Mouse (Mus musculus): ENCODE results near the gene S100a5. TPM values are rescaled to one million over a fixed set of nuclear protein-coding genes. Genes with fewer than 3 reads are reported as not detected.

S100a5 gene
- polyA plus RNA-seq, 1 experiment, result not detected

DNA sequence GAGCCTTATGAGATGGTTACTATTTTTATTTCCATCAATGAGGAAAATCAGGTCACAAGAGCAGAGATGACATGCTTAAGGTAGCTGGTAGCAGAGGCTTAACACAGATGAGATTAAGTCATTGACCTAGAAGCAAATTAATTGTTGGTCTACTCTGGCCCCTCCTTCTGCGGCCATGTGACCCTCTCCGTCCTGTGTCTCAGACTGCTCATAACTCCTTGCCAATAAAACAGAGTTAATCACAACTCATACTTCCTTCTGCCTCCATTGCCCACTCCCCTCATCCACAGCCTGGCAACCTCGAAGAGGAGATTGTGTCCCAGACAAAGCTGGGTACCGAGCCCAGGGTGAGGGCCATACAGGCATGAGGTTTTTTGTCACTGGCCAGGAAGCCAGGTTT, 10.1 kb upstream of the S100a5 start:
- DNase-seq (ENCODE audit: low read depth in 1 of 2, low spot score in 2 of 2), result no peak
- Histone ChIP-seq H3K27ac (ENCODE audit: insufficient read depth, low read length) (no peak overlapping the region), H3K4me1 (ENCODE audit: control insufficient read depth, insufficient read depth, insufficient read length) (peaks cover 1% of the 10 kb centered on the region; the same call in 1 of the 2 replicates), H3K4me3 (ENCODE audit: extremely low read depth, insufficient read depth, insufficient read length) (no peak overlapping the region), H3K36me3 (ENCODE audit: control insufficient read depth, insufficient read depth, low read length) (no peaks in the 10 kb centered on the region), H3K27me3 (ENCODE audit: control insufficient read depth, insufficient read depth, low read length) (no peaks in the 10 kb centered on the region)
- 57% methylated on average over 4 of the region's 4 CpGs for WGBS
- TF ChIP-seq POLR2A (IDR thresholded peaks at IDR 0.05; ENCODE audit: low read depth, low read length) (no peak), CTCF (IDR thresholded peaks at IDR 0.05; ENCODE audit: extremely low read depth, insufficient read depth, insufficient read length, insufficient replicate concordance) (no peak)

DNA sequence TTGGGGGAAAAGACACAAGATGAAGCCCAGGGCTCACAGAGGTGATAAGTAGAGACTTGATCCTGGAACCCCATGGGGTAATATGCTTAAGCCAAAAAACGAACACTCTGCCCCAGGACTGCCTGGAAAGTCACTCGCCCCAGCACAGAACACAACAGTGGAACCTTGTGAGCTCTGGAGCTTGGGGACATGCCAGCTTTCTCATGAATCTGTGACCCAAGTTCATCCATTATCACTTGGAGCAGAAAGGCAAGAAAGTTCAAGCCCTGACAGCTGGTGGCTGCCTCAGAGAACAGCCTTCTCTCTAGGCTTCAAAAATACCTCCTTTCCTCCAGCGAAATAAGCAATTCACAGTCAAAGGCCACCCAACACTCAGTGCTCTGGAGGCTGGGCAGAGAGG, 8.9 kb upstream of the S100a5 start:
- H3K4me3 ChIP-seq (ENCODE audit: extremely low read depth, insufficient read depth, insufficient read length), result no peak overlapping the region
- DNase-seq (ENCODE audit: low read depth in 1 of 2, low spot score in 2 of 2), result no peak
- no peak for TF ChIP-seq POLR2A (IDR thresholded peaks at IDR 0.05; ENCODE audit: low read depth, low read length)
- TF ChIP-seq CTCF (IDR thresholded peaks at IDR 0.05; ENCODE audit: extremely low read depth, insufficient read depth, insufficient read length, insufficient replicate concordance), result no peak
- no peaks in the 10 kb centered on the region for H3K27me3 ChIP-seq (ENCODE audit: control insufficient read depth, insufficient read depth, low read length)
- H3K4me1 ChIP-seq (ENCODE audit: control insufficient read depth, insufficient read depth, insufficient read length), result peaks cover 5% of the 10 kb centered on the region; the same call in 1 of the 2 replicates
- H3K27ac ChIP-seq (ENCODE audit: insufficient read depth, low read length), result no peak overlapping the region
- no peaks in the 10 kb centered on the region for H3K36me3 ChIP-seq (ENCODE audit: control insufficient read depth, insufficient read depth, low read length)
- 84% methylated on average over 3 of the region's 3 CpGs for WGBS

DNA sequence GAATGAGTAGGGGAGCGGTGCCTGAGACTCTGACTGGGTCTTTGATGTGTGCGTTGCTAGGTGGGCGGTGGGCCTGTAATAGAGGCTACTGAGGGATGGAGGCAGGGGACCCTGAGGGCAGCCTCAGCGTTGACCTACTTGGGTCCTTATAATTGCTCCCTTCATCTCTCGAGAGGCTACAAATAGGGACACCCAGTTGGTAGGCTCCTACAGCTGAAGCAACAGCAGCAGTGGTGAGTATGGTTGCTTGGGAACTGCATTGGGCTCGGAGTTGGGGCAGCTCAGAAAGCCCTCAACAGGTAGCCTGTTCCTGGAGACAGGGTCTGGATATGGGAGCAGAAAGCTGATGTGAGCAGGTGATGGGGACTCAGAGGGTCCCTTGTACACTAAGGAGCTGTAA, 8.3 kb upstream of the S100a5 start:
- Histone ChIP-seq H3K36me3 (ENCODE audit: control insufficient read depth, insufficient read depth, low read length) (no peaks in the 10 kb centered on the region), H3K4me3 (ENCODE audit: extremely low read depth, insufficient read depth, insufficient read length) (no peak overlapping the region), H3K27ac (ENCODE audit: insufficient read depth, low read length) (no peak overlapping the region), H3K27me3 (ENCODE audit: control insufficient read depth, insufficient read depth, low read length) (no peaks in the 10 kb centered on the region), H3K4me1 (ENCODE audit: control insufficient read depth, insufficient read depth, insufficient read length) (peaks cover 5% of the 10 kb centered on the region; the same call in 1 of the 2 replicates)
- no peak for DNase-seq (ENCODE audit: low read depth in 1 of 2, low spot score in 2 of 2)
- WGBS, result 87% methylated on average over 6 of the region's 6 CpGs
- TF ChIP-seq CTCF (IDR thresholded peaks at IDR 0.05; ENCODE audit: extremely low read depth, insufficient read depth, insufficient read length, insufficient replicate concordance), result no peak
- no peak for TF ChIP-seq POLR2A (IDR thresholded peaks at IDR 0.05; ENCODE audit: low read depth, low read length)

DNA sequence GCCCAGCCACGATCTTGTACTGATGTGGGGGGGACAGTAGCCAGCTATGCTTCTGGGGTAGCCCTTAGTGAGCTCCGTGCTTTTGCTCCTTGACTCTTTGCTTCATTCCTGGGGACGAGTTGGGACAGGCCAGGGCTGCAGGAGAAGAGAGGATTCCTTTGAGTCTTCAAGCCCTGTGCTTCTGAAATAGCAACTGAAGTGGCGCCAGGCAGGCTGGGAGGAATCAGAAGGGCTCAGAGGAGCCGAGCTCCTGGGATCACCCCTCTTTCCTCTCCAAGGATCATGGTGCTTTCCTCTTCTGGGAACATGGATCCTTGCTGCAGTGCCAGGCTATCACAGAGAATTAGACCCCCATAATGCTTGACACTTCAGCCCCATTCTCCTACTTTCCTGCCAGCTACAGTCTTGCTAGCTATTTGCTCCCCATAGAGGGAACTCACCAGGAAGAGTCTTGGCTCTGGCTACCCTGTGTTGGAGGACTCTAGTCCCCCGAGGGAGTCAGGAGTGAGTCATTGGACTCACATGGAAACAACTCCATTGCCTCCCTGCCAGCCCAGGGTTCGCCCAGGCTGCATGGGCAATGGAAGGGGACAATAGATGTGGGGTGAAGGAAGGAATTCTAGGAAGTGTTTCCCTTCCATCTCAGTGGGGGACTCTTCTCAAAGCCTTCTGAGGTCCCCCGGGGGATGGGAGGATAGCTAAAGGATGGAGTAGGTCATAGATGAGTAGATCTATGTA, 7.7 kb upstream of the S100a5 start:
- Histone ChIP-seq H3K4me3 (ENCODE audit: extremely low read depth, insufficient read depth, insufficient read length) (no peak overlapping the region), H3K27me3 (ENCODE audit: control insufficient read depth, insufficient read depth, low read length) (no peaks in the 10 kb centered on the region), H3K27ac (ENCODE audit: insufficient read depth, low read length) (no peak overlapping the region), H3K4me1 (ENCODE audit: control insufficient read depth, insufficient read depth, insufficient read length) (peaks cover 5% of the 10 kb centered on the region; the same call in 1 of the 2 replicates), H3K36me3 (ENCODE audit: control insufficient read depth, insufficient read depth, low read length) (no peaks in the 10 kb centered on the region)
- no peak for DNase-seq (ENCODE audit: low read depth in 1 of 2, low spot score in 2 of 2)
- TF ChIP-seq CTCF (IDR thresholded peaks at IDR 0.05; ENCODE audit: extremely low read depth, insufficient read depth, insufficient read length, insufficient replicate concordance) (no peak), POLR2A (IDR thresholded peaks at IDR 0.05; ENCODE audit: low read depth, low read length) (no peak)
- 85% methylated on average over 8 of the region's 8 CpGs for WGBS

- H3K4me1 ChIP-seq (ENCODE audit: control insufficient read depth, insufficient read depth, insufficient read length), result peaks cover 5% of the 10 kb centered on the region; the same call in 1 of the 2 replicates
- WGBS, result 85% methylated on average over 11 of the region's 11 CpGs
- no peak within 1 kb of the TSS for H3K4me3 ChIP-seq (ENCODE audit: extremely low read depth, insufficient read depth, insufficient read length)
- no peak for DNase-seq (ENCODE audit: low read depth in 1 of 2, low spot score in 2 of 2)
- no peak within 1 kb of the TSS for H3K27ac ChIP-seq (ENCODE audit: insufficient read depth, low read length)
- no peaks in the 10 kb centered on the region for H3K27me3 ChIP-seq (ENCODE audit: control insufficient read depth, insufficient read depth, low read length)
- no peaks in the 10 kb centered on the region for H3K36me3 ChIP-seq (ENCODE audit: control insufficient read depth, insufficient read depth, low read length)
- TF ChIP-seq POLR2A (IDR thresholded peaks at IDR 0.05; ENCODE audit: low read depth, low read length) (no peak), CTCF (IDR thresholded peaks at IDR 0.05; ENCODE audit: extremely low read depth, insufficient read depth, insufficient read length, insufficient replicate concordance) (no peak)
Measured at GRCm38 (mm10) chr3:90601486-90602110, 6.7 kb upstream of the S100a5 start, which contains the start of gene Gm42674. Gm42674 (plus strand) TSS chr3:90601904.

DNA sequence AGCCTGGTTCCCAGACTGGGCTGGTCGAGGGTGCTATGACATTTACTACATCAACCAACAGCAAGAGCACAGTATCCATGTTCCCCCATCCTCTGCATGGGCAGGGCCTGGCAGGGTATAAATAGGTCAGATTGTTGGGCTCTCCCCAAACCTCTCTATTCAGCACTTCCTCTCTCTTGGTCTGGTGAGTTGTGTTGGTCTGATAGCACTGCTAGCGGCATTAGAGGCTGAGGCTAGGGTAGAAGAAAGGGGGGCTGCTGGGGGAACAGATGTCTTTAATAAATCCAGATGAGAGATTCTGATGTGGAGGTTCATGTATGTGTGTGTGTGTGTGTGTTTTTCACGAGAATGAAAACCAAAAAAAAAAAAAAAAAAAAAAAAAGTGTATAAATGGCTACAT, 4.7 kb upstream of the S100a5 start, which contains the start of gene S100a4:
TSS of gene S100a4 (plus strand) at position 149 of the 400 bp plus-strand sequence.
- TF ChIP-seq CTCF (IDR thresholded peaks at IDR 0.05; ENCODE audit: extremely low read depth, insufficient read depth, insufficient read length, insufficient replicate concordance), result no peak
- TF ChIP-seq POLR2A (IDR thresholded peaks at IDR 0.05; ENCODE audit: low read depth, low read length), result no peak
- Histone ChIP-seq H3K27me3 (ENCODE audit: control insufficient read depth, insufficient read depth, low read length) (no peaks in the 10 kb centered on the region), H3K27ac (ENCODE audit: insufficient read depth, low read length) (no peak within 1 kb of the TSS), H3K36me3 (ENCODE audit: control insufficient read depth, insufficient read depth, low read length) (no peaks in the 10 kb centered on the region), H3K4me1 (ENCODE audit: control insufficient read depth, insufficient read depth, insufficient read length) (peaks cover 5% of the 10 kb centered on the region; the same call in 1 of the 2 replicates), H3K4me3 (ENCODE audit: extremely low read depth, insufficient read depth, insufficient read length) (0 out of 2 replicates have a peak within 1 kb of the TSS, but pooled peaks have one; percentile 1)
- DNase-seq (ENCODE audit: low read depth in 1 of 2, low spot score in 2 of 2), result peak in 1 of 2 experiments; percentile 26
- 10% methylated on average over 3 of the region's 3 CpGs for WGBS
